Mouse (Mus musculus) layer of hippocampus, postnatal 10 days (tissue): ENCODE results near the gene Gm15294. TPM values are rescaled to one million over a fixed set of nuclear protein-coding genes. Genes with fewer than 3 reads are reported as not detected.

Experiments used
- DNase-seq, 2 experiments: peaks; one replicate each; pipeline ENCODE4 v3.0.0; 2021; ENCODE audit warnings: low spot score in 2 of 2
- long read RNA-seq: library from polyadenylated mRNA; stranded (forward); transcript quantifications from one replicate; pipeline ENCODE4 v2.0.0, GENCODE M21; 2023
- total RNA-seq, 2 experiments: library from RNA; stranded (reverse); gene quantifications; 2 replicates each; pipeline ENCODE4 v1.2.3; 2021

Gm15294 gene
- not detected for total RNA-seq
- long read RNA-seq: 0 reads

DNA sequence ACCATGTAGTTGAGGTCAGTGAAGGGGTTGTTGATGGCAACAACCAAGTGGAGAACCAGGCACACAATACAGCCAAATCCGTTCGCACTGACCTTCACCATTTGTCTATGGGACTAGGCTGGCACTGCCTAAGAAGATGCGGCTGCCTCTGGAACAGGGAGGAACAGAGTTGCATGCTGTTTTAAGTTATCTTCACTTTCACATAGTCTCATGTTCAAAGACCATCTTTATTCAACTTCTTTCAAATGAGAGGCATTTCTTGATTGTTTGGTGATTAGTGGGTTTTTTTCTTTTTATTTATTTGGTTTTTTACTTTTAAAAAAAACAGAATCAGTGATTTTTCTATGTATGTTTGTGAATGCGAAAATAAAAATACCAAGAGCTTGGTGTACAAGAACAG lies at the start of gene Gm15294:
Gene Gm15294, minus strand, starts transcription at position 101 of the 400 bp plus-strand sequence.
- DNase-seq: no peak

DNA sequence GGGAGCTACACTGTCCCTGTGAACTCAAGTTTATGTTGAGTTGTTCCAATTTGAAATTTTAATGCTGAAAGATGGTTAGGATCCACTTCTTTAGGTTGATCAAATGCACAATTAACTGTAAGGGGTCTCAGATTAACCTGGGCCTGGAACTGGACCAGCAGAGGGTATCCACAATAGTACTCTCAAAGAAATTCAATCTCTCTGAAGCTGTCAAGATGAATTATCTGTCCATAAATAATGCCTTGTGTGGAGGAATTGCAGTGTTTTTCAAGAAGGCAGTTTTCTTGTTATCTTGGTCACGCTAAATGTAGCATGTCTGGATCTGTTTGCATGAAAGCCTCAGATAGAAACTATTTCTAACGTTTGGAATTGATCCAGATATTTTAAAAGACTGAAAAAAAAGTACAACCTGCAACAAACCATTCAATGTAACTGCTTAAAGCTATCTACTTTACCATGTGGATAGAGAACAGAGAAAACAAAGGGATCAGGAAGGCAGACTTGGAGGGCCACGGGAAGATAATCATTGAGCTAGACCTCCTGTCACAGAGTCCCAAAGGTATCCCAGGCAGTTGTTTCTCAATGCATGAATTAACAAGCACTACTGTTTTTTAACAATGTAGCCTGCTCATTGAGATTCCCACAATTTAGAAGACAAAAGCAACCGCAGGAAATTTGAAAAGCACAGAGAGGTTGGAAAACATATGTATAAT lies 9.5 kb upstream of the Gm15294 start:
- no peak for DNase-seq

DNA sequence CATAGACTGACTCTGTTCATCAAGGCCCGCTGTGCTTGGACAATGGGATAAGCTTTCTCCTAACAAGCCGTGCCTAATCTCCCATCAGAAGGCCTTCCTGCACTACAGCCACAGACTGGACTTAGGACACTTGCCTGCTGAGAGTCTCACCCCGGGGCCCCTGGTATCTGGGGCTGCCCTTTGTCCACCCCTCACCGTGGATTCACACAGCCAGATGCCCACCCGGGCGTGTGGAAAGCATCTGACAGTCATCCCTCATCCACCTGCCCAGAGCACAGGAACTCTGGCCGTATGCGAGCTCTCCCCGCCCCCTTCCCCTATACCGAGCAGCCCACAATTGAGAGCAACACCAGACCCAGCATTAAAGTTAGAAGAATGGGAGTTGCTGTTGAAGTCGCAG lies 1.0 kb downstream of the Gm15294 start:
- no peak for DNase-seq

DNA sequence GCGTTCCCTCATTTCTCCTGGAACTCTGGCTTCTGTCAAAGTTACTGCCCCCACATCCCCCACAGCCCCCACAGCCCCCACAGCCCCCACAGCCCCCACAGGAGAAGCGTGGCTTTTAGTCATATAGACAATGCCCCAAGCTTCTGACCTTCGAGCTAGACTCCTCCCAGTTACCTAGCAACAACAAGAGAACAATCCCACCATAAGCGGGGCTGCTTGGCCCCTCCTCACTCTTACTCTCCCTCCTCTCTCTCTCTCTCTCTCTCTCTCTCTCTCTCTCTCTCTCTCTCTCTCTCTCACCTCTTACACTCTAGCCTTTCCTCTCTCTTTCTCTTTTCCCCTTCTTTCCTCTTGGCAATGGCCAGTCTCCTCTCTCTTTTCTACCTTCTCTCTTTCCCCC lies 1.4 kb downstream of the Gm15294 start:
- no peak for DNase-seq

DNA sequence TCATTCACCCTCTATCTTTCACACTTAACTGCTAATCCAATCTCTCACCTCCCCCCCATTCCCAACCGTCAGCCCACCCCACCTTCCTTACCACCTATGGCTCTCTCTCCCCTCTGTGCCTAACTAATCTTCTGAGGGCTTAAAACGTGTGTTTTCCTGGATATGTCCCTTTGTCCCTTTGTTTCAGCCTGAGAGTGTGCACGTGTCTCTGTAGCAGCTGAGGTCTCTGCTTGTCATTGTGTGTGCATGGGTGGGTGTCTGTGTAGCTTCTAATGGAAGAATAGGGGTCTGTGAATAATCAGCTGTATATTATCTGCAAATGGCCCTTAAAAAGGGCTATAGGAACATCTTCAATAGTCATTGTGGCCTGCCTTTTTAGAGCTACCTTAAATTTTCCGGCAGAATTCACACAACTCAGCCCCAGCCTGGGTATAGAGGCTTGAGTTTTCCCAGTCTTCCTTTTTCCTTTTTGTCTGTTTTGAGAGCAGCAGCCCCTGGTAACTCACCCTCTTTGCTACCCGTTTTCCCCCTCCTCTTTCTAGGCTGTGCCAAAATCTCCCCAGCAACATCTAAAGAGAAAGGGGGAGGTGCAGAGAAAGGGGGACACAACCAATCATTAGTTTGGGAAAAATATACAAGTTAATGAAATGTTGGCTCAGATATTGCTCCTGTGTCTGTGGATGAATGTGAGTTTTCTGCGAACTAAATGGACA lies 19.2 kb downstream of the Gm15294 start:
- no peak for DNase-seq

Other genes with a start within 250 kb of the Gm15294 start
- gene Irs4, start 150.0 kb downstream of the Gm15294 start, total RNA-seq: under 1 TPM; 0.62 to 0.89 TPM